Mouse (Mus musculus) kidney, adult 2 months (tissue): Measurements from ENCODE around the gene Cst13. TPM values are rescaled to one million over a fixed set of nuclear protein-coding genes. Genes with fewer than 3 reads are reported as not detected.

Experiments used
- DNase-seq: peaks from one replicate; pipeline ENCODE4 v3.0.0; 2021
- H3K27ac ChIP-seq: fragments of 200-500 bp; 2 replicates; pipeline ENCODE4 v1.5.1; 2012; ENCODE audit warnings: low read depth, low read length, control low read depth, inconsistent platforms; ENCODE audit not compliant: insufficient read depth
- H3K27me3 ChIP-seq: fragments of 200-500 bp; replicated peaks from 2 replicates; pipeline ENCODE4 v1.6.1; 2012; ENCODE audit warnings: mild to moderate bottlenecking, moderate library complexity, low read length, inconsistent platforms; ENCODE audit not compliant: control insufficient read depth, insufficient read depth
- H3K36me3 ChIP-seq: fragments of 200-500 bp; 2 replicates; pipeline ENCODE4 v1.6.1; 2012; ENCODE audit warnings: mild to moderate bottlenecking, moderate library complexity, low read length, inconsistent platforms; ENCODE audit not compliant: control insufficient read depth, insufficient read depth
- H3K4me1 ChIP-seq: fragments of 200-500 bp; 2 replicates; pipeline ENCODE4 v1.6.1; 2011; ENCODE audit warnings: low read length; ENCODE audit not compliant: control insufficient read depth, insufficient read depth
- H3K4me3 ChIP-seq: fragments of 200-500 bp; 2 replicates; pipeline ENCODE4 v1.5.1; 2011; ENCODE audit warnings: mild to moderate bottlenecking, low read depth, low read length, control low read depth; ENCODE audit not compliant: insufficient read depth
- CTCF ChIP-seq: fragments of 200-500 bp; conservative IDR thresholded peaks from 2 replicates; pipeline ENCODE4 v1.5.1; 2011; ENCODE audit warnings: low read depth, mild to moderate bottlenecking, control low read depth, low read length, moderate library complexity, mixed read lengths; ENCODE audit not compliant: insufficient read depth, insufficient read length
- POLR2A ChIP-seq: fragments of 200-500 bp; IDR thresholded peaks from one replicate; pipeline ENCODE4 v1.6.1; 2011; ENCODE audit warnings: low read depth, low read length, control low read depth
- WGBS: fragments of 180-500 bp; shearing (Covaris S2); methylation state at CpG from one replicate; pipeline ENCODE4 v1.1.7; 2018; 5-methylcytosine and 5-hydroxymethylcytosine counted together
- polyA plus RNA-seq: library from polyadenylated mRNA; depleted of rRNA; stranded (reverse); fragments of >200 nt; gene quantifications from 2 replicates; pipeline ENCODE4 v1.2.3, GENCODE M21; 2012

The Cst13 gene
- polyA plus RNA-seq, 1 experiment: not detected

DNA sequence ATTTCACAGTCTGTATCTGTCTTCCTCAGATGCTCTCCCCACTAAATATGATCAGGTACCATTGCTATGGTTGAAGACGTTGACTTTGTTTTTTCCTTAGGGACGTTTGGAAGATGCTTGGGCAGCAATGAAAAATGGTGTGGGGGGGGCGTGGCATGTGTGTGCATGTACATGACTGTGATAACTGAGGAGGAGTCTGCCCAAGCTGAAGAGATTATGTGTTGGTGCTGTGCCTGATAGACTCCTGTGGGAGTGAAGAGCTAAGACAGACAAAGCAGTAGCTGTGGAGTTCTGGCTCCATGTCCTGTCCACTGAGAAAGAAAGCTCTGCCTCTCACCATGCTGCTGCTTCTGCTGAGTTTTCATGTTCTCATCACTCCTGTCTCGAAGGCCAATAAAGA lies 15.0 kb downstream of the Cst13 start, which contains the start of gene Cst9:
Cst9 (plus strand) TSS at position 236 of the 400 bp plus-strand sequence.
- Histone ChIP-seq H3K4me3 (no peak within 1 kb of the TSS), H3K27me3 (no peaks in the 10 kb centered on the region), H3K36me3 (no peaks in the 10 kb centered on the region), H3K27ac (no peak within 1 kb of the TSS), H3K4me1 (no peaks in the 10 kb centered on the region)
- no peak for DNase-seq
- no peak for TF ChIP-seq CTCF
- TF ChIP-seq POLR2A: no peak
- 72% methylated on average over 4 of the region's 4 CpGs for WGBS

DNA sequence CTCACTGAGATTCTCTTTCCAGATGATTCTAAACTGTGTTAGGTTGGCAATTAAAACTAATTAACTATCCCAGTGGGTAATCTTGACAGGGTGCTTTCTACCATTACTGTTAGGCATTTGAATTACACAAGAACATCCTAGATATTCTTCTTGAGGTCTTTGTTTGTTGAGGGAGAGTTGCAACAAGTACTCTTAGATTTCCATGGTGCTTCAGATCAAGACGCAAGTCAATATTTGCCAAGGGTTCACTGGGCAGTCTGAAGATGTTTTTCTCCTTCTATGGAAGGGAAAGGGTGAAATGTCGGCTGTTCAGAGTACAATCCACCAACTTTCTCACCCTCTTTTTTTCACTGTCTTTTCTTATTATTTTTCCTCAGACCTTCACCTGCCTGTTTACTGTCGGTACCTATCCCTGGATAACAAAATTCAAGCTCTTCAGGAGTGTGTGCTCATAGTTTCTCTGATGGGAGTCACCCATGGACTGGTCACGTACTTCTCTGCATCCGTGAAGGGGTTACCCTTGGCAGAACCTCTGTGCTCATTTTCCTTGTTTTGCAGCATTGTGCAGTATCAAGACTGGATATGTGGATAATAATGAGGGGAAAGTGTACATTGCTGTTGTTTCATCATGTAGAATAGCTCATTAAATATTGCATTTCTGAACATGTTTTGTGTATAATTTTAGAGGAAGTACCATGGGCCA lies 18.3 kb downstream of the Cst13 start:
- no peaks in the 10 kb centered on the region for H3K4me1 ChIP-seq
- WGBS: 85% methylated on average over 5 of the region's 5 CpGs
- TF ChIP-seq CTCF (no peak), POLR2A (no peak)
- H3K36me3 ChIP-seq: no peaks in the 10 kb centered on the region
- no peak overlapping the region for H3K27ac ChIP-seq
- H3K4me3 ChIP-seq: no peak overlapping the region
- no peak for DNase-seq
- no peaks in the 10 kb centered on the region for H3K27me3 ChIP-seq

DNA sequence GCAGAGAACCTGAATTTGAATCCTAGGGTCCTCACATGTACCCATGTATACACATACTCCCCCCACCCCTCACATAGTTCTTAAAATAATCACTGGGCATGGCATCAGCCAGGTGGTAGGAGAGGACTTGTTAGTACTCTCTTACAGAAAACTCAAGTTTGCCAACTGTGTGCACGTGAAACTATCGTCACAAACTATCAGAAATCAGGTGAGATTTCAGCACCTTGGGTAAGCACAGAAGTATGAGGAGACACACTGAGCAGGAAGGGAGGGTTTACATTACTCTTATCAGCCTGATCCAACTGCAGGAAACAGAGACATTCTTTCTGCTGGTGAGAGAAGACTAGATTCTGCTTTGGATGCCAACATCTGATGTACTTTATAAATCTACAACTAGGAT lies 19.3 kb downstream of the Cst13 start:
- TF ChIP-seq POLR2A (no peak), CTCF (no peak)
- no peak for DNase-seq
- no peaks in the 10 kb centered on the region for H3K36me3 ChIP-seq
- no peaks in the 10 kb centered on the region for H3K27me3 ChIP-seq
- WGBS: 84% methylated on average over 2 of the region's 2 CpGs
- H3K27ac ChIP-seq: no peak overlapping the region
- no peaks in the 10 kb centered on the region for H3K4me1 ChIP-seq
- no peak overlapping the region for H3K4me3 ChIP-seq

DNA sequence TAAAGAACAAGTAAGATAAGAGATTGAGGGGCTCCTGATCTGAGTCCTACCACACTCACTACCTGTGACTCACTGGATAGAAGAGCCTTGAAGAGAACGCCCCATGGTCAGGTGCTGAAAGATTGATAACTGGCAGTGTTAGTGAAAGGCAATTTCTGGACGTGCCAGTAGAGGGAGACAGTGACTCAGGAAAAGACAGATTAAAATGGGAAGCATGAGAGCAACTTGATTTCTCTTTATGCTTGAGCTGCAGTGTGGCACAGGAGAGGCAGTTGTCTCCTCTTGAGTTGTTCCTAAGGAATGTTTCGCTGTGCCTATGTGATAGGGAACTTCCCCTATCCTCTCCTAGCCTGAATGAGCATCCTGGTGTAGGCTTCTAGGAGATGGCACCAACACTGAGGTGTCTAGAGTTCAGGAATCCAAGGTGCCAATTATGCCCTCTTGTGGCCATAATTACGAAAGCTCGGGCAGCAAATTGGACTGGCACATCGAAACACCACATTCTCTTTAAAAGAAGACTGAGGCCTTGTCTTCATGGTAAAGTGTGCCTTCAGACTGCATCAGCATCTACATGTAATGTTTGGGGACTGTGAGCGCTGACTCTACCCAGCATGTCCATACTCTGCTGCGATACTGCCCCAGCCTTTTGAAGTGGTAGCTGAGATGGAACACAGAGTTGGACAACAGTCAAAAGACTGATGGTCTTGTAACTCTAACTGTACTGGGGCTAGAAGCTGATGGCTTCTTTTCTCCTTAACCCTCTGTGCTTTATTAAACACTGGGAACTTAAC lies 31.4 kb downstream of the Cst13 start:
- Histone ChIP-seq H3K36me3 (no peaks in the 10 kb centered on the region), H3K4me3 (no peak overlapping the region), H3K27me3 (no peaks in the 10 kb centered on the region), H3K4me1 (no peaks in the 10 kb centered on the region), H3K27ac (no peak overlapping the region)
- WGBS: 32% methylated on average over 8 of the region's 8 CpGs
- TF ChIP-seq POLR2A: no peak
- peak; percentile 55 for TF ChIP-seq CTCF
- DNase-seq: peak; percentile 87

DNA sequence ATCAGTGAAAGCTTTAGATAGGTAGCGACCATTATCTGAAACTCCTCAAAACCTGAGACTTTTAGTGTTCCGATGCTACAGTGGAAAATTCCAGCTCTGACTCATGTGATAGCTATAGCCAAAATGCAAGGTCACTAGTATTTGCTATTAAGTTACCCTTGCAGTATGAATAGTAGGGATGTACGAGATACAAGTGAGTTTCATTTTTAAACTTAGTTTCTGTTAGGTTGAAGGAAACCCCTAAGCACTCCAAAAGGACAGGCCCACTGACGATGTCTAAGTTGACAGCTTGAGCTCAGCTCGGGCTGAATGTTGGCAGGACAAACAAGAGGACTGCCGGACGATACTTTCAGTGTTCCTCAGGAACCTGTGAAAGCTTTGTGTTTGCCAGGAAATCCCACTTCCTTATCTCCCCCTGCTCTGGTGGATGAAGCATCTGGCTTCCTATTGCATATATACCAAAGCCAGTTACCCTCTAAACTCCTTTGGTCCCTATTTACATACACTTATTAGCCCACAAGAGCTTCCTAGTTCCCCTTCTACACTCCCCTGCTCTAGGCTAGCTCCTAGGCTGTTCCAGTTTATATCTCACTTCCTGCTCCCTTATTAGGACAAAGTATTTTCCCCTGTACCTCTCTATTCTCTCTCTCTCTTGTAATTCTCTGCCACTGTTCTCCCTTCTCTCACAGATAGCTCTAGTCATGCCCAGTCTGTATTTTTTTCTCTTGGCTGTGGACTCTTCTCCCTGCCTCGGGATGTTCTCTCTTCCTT lies 36.9 kb downstream of the Cst13 start:
- Histone ChIP-seq H3K27me3 (no peaks in the 10 kb centered on the region), H3K4me3 (no peak overlapping the region; the same call in 1 of the 2 replicates), H3K4me1 (no peaks in the 10 kb centered on the region), H3K27ac (peak overlapping the region; percentile 15), H3K36me3 (no peaks in the 10 kb centered on the region)
- DNase-seq: no peak
- whole genome bisulfite sequencing: 55% methylated on average over 8 of the region's 8 CpGs
- TF ChIP-seq POLR2A (no peak), CTCF (no peak)

DNA sequence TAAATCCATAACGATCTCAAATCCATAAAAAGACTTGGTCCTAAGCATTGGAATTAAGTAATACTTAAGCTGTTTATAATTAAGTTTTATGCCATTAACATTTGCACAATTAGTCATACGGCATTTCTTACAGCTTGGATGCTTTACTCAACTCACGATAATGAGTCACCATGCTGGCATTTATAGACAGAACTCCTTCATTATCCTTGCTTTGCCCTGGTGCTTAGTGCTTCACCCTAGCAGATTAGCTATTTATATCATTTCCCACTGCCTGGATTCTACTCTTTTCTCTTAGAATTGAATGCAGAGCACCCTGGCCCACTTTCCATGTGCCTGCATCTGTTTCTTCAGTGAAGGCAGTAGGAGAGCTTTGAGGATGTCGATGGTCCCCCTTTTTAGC lies 37.6 kb downstream of the Cst13 start:
- Histone ChIP-seq H3K4me1 (no peaks in the 10 kb centered on the region), H3K36me3 (no peaks in the 10 kb centered on the region), H3K27ac (no peak overlapping the region), H3K27me3 (no peaks in the 10 kb centered on the region), H3K4me3 (no peak overlapping the region)
- 80% methylated on average over 4 of the region's 4 CpGs for WGBS
- DNase-seq: no peak
- TF ChIP-seq POLR2A (no peak), CTCF (no peak)
